Mouse (Mus musculus) neural tube, embryonic 15.5 days (tissue): Measurements from ENCODE around the gene Cdc42ep2. TPM values are rescaled to one million over a fixed set of nuclear protein-coding genes. Genes with fewer than 3 reads are reported as not detected.

Experiments used
- ATAC-seq: fragments of 200-750 bp; cut with Nextera tagmentation; 2 replicates; pipeline ENCODE4 v1.8.0; 2017; ENCODE audit warnings: mild to moderate bottlenecking, moderate TSS enrichment, moderate library complexity; ENCODE audit not compliant: low FRiP score
- H3K27ac ChIP-seq: fragments of 300-500 bp; sonication (generic); replicated peaks from 2 replicates; pipeline ENCODE4 v1.5.1; 2015; ENCODE audit warnings: mild to moderate bottlenecking, inconsistent platforms
- H3K27me3 ChIP-seq: fragments of 300-500 bp; sonication (generic); replicated peaks from 2 replicates; pipeline ENCODE4 v1.6.1; 2015; ENCODE audit warnings: inconsistent platforms
- H3K36me3 ChIP-seq: fragments of 300-500 bp; sonication (generic); 2 replicates; pipeline ENCODE4 v1.6.1; 2015; ENCODE audit warnings: inconsistent platforms
- H3K4me1 ChIP-seq: fragments of 300-500 bp; sonication (generic); 2 replicates; pipeline ENCODE4 v1.6.1; 2015; ENCODE audit warnings: inconsistent platforms
- H3K4me2 ChIP-seq: fragments of 300-500 bp; sonication (generic); 2 replicates; pipeline ENCODE4 v1.6.1; 2015; ENCODE audit warnings: inconsistent platforms, mild to moderate bottlenecking, moderate library complexity
- H3K4me3 ChIP-seq: fragments of 300-500 bp; sonication (generic); replicated peaks from 2 replicates; pipeline ENCODE4 v1.5.1; 2015; ENCODE audit warnings: mild to moderate bottlenecking, inconsistent platforms
- H3K9ac ChIP-seq: fragments of 300-500 bp; sonication (generic); replicated peaks from 2 replicates; pipeline ENCODE4 v1.6.1; 2015; ENCODE audit warnings: mild to moderate bottlenecking, inconsistent platforms
- H3K9me3 ChIP-seq: fragments of 300-500 bp; sonication (generic); replicated peaks from 2 replicates; pipeline ENCODE4 v1.6.1; 2016; ENCODE audit warnings: inconsistent platforms
- WGBS: fragments of 180-500 bp; shearing (Covaris S2); methylation state at CpG from one replicate; pipeline ENCODE4 v1.1.7; 2015; ENCODE audit warnings: mixed read lengths; 5-methylcytosine and 5-hydroxymethylcytosine counted together
- polyA plus RNA-seq: library from polyadenylated mRNA; unstranded; fragments of >200 nt; fragmentation: Nextera tagmentation; extraction: Ambion mirVana; gene quantifications from 2 replicates; pipeline ENCODE4 v1.2.1, GENCODE M21; 2015

Cdc42ep2 gene
- polyA plus RNA-seq, 1 experiment from 2014 or later: 20.9 TPM

DNA sequence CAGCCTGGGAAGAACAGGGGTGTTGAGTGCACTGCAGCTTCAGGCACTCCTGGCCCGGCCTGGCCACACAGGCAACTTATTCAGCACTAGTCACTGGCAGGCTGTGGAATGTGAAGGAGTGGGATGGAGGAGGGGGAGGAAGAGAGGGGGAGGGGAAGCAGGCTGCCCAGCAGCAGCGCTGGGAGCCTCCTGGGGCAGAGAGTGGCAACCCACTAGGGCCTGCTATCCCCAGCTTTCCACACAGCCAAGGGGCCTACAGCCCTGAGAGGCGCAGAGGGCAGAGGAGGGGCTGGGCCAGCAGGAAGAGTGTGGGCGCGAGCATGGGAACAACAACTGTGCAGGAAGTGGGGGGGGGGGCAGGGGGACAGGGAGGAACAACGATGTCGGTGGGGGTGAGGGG is 53.3 kb downstream of the Cdc42ep2 start:
- Histone ChIP-seq H3K36me3 (peaks cover 11% of the 10 kb centered on the region), H3K27ac (peak overlapping the region; percentile 46; the same call in 1 of the 2 replicates), H3K4me2 (0 out of 2 replicates have a peak overlapping the region, but pooled peaks have one; percentile 17), H3K27me3 (no peaks in the 10 kb centered on the region), H3K4me3 (no peak overlapping the region), H3K4me1 (peaks cover 38% of the 10 kb centered on the region), H3K9ac (0 out of 2 replicates have a peak overlapping the region, but pooled peaks have one; percentile 10), H3K9me3 (no peaks in the 10 kb centered on the region)
- 2% methylated on average over 7 of the region's 7 CpGs for WGBS
- no peak for ATAC-seq

- Histone ChIP-seq H3K4me3 (no peak overlapping the region), H3K9me3 (no peaks in the 10 kb centered on the region), H3K27ac (no peak overlapping the region), H3K27me3 (no peaks in the 10 kb centered on the region), H3K4me1 (peaks cover 15% of the 10 kb centered on the region; the same call in 1 of the 2 replicates), H3K4me2 (no peak overlapping the region), H3K36me3 (peaks cover 38% of the 10 kb centered on the region), H3K9ac (no peak overlapping the region)
- 91% methylated on average over 6 of the region's 6 CpGs for WGBS
- ATAC-seq: no peak
These were observed 56.5 kb downstream of the Cdc42ep2 start for GRCm38 (mm10) chr19:5868096-5868495.

Other genes with a start within 250 kb of the Cdc42ep2 start
- 12.7 and 18.3 TPM in 2 replicates for gene Map3k11, start 236.1 kb downstream of the Cdc42ep2 start, polyA plus RNA-seq
- 21.0 and 23.4 TPM in 2 replicates for gene Pcnx3, start 235.9 kb downstream of the Cdc42ep2 start, polyA plus RNA-seq
- gene Kcnk7, start 220.4 kb downstream of the Cdc42ep2 start, polyA plus RNA-seq: 0.35 and 0.45 TPM in 2 replicates
- gene Ehbp1l1, start 198.5 kb downstream of the Cdc42ep2 start, polyA plus RNA-seq: 15.9 and 18.6 TPM in 2 replicates
- 122 and 138 TPM in 2 replicates for gene Fam89b, start 195.2 kb downstream of the Cdc42ep2 start, polyA plus RNA-seq
- gene Ltbp3, start 183.9 kb downstream of the Cdc42ep2 start, polyA plus RNA-seq: 15.6 and 19.1 TPM in 2 replicates
- 81.6 and 83.1 TPM in 2 replicates for gene Scyl1, start 153.4 kb downstream of the Cdc42ep2 start, polyA plus RNA-seq
- gene Frmd8, start 49.5 kb downstream of the Cdc42ep2 start, polyA plus RNA-seq: 13.8 and 23.4 TPM in 2 replicates
- 2.0 and 3.9 TPM in 2 replicates for gene Slc25a45, start 47.0 kb downstream of the Cdc42ep2 start, polyA plus RNA-seq
- 8.9 and 10.0 TPM in 2 replicates for gene Tigd3, start 30.7 kb downstream of the Cdc42ep2 start, polyA plus RNA-seq
- 95.7 and 115 TPM in 2 replicates for gene Dpf2, start 11.8 kb downstream of the Cdc42ep2 start, polyA plus RNA-seq
- 19.9 and 34.3 TPM in 2 replicates for gene Pola2, start 39.4 kb upstream of the Cdc42ep2 start, polyA plus RNA-seq
- not detected in 2 replicates for gene Slc22a20, start 61.3 kb upstream of the Cdc42ep2 start, polyA plus RNA-seq
- 6.4 and 12.3 TPM in 2 replicates for gene Capn1, start 91.1 kb upstream of the Cdc42ep2 start, polyA plus RNA-seq
- 31.4 and 34.3 TPM in 2 replicates for gene Syvn1, start 121.8 kb upstream of the Cdc42ep2 start, polyA plus RNA-seq
- gene Mrpl49, start 133.0 kb upstream of the Cdc42ep2 start, polyA plus RNA-seq: 60.1 and 66.9 TPM in 2 replicates
- 522 and 591 TPM in 2 replicates for gene Fau, start 133.0 kb upstream of the Cdc42ep2 start, polyA plus RNA-seq
- gene Znhit2, start 136.4 kb upstream of the Cdc42ep2 start, polyA plus RNA-seq: 30.4 and 31.2 TPM in 2 replicates
- gene Tm7sf2, start 143.6 kb upstream of the Cdc42ep2 start, polyA plus RNA-seq: 51.2 and 61.6 TPM in 2 replicates
- 80.8 and 83.8 TPM in 2 replicates for gene Vps51, start 152.4 kb upstream of the Cdc42ep2 start, polyA plus RNA-seq
- gene Tmem262, start 155.2 kb upstream of the Cdc42ep2 start, polyA plus RNA-seq: not detected in 2 replicates
- gene Gm28374, start 157.4 kb upstream of the Cdc42ep2 start, polyA plus RNA-seq: 0.96 and 1.5 TPM in 2 replicates
- gene Zfpl1, start 160.1 kb upstream of the Cdc42ep2 start, polyA plus RNA-seq: 78.3 and 78.4 TPM in 2 replicates
- 4.9 and 15.5 TPM in 2 replicates for gene Cdca5, start 160.2 kb upstream of the Cdc42ep2 start, polyA plus RNA-seq
- gene AC131692.1, start 169.6 kb upstream of the Cdc42ep2 start, polyA plus RNA-seq: not detected in 2 replicates
- gene Naaladl1, start 181.0 kb upstream of the Cdc42ep2 start, polyA plus RNA-seq: 0.42 and 4.1 TPM in 2 replicates
- 52.7 and 53.4 TPM in 2 replicates for gene Sac3d1, start 193.8 kb upstream of the Cdc42ep2 start, polyA plus RNA-seq
- gene Snx15, start 203.5 kb upstream of the Cdc42ep2 start, polyA plus RNA-seq: 59.6 and 62.2 TPM in 2 replicates
- gene Batf2, start 216.2 kb upstream of the Cdc42ep2 start, polyA plus RNA-seq: 0.42 TPM in 1 of 2 replicates, not detected in the other
- gene Arl2, start 216.7 kb upstream of the Cdc42ep2 start, polyA plus RNA-seq: 139 and 157 TPM in 2 replicates